Mouse (Mus musculus): ENCODE results near the gene Pebp1.

Gene Pebp1

DNA sequence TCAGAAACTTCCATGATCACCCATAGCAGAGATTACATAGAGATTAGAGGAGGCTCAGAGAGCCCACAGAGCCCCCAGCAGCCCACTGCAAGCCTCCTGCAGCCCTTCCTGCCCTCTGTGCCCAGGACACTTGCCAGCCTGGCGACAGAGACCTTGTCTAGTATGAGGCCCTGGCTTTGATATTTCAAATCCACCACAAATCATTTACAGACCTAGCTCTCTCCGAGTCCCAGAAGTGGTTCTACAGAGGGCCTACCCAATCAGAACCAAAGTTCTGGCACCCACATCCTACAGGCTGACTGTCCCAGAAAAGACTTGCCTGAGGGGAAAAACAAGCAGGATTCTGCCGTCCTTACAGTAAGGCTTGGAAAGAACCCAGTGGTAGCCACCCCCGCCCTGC, 2.2 kb downstream of the Pebp1 start:
- 55% methylated on average over 4 of the region's 4 CpGs for WGBS

DNA sequence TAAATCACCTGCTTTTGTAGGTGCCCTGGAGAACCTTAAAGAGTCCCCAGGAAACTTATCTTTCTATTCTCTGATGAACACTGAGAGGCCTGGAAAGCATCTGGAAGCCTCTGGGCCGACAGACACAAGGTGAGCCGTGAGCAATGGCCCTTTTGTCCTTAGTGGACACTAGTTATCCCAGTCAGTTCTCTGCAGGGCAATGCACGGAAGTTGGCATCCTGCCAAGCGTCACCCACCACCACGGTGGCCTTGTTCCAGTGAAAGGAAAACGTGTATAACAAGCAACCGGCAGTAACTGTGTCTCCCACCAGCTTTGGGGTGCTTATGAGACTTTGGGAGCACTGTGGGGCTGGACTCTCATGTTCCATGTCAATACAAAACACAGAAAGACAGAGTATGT, 2.7 kb downstream of the Pebp1 start:
- WGBS = 23% methylated on average over 7 of the region's 7 CpGs

- WGBS = 40% methylated on average over 9 of the region's 9 CpGs
Measured at GRCm38 (mm10) chr5:117284029-117284428, 3.4 kb downstream of the Pebp1 start.

- WGBS = 85% methylated on average over 8 of the region's 8 CpGs
Measured at GRCm38 (mm10) chr5:117282360-117282759, 5.1 kb downstream of the Pebp1 start.

DNA sequence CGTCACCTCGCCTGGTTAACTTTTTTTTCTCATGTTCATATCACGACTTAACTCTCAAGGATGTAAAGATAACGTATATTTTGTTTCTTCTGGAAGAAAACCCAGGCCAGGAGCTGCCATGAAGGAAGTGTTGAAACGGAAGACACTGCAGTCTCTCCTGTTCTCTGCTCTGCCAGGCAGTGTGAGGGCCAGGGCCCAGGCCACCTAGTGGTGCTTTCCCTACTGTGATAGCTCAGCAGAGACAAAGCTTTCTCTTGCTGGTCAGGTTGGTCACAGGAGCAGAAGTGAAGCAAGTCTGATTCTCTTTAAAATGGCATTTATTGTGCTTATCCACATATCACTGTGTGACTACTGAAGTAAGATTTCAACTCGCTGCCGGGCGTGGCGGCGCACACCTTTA, 5.9 kb downstream of the Pebp1 start:
- WGBS = 88% methylated on average over 10 of the region's 10 CpGs

- 81% methylated on average over 4 of the region's 4 CpGs for WGBS
Measured at GRCm38 (mm10) chr5:117279669-117280050, 7.8 kb downstream of the Pebp1 start.

- WGBS = 84% methylated on average over 15 of the region's 15 CpGs
Measured at GRCm38 (mm10) chr5:117278809-117279668, 8.4 kb downstream of the Pebp1 start.

- 92% methylated on average over 6 of the region's 6 CpGs for WGBS
Measured at GRCm38 (mm10) chr5:117277784-117278183, 9.6 kb downstream of the Pebp1 start.

GRCm38 (mm10) chr5:117274817-117275216, 12.6 kb downstream of the Pebp1 start:
- WGBS = 54% methylated on average over 5 of the region's 5 CpGs

- WGBS = 53% methylated on average over 14 of the region's 14 CpGs
Measured at GRCm38 (mm10) chr5:117271945-117272344, 15.5 kb downstream of the Pebp1 start.

GRCm38 (mm10) chr5:117269395-117269794, 18.0 kb downstream of the Pebp1 start:
- WGBS = 89% methylated on average over 12 of the region's 12 CpGs

DNA sequence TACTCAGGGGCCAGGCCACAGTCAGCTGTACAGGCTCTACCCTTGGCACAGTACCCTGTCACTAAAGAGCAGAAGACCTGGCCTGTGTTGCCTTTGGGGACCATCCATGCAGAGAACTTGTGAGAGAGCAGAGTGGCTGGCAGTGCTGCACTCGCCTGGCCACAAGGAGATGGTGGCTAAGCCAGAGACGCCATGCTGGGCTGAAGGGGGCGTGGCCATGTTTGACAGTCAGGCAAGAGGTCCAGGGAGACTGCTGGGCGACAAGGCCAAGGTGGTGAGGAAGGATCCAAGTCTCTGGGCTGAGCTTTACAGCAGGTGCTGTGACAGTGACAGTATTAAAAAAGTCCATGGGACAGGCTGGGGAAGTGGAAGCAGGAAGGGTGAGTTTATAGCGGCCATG, 18.7 kb downstream of the Pebp1 start:
- 54% methylated on average over 5 of the region's 5 CpGs for WGBS

- 79% methylated on average over 14 of the region's 14 CpGs for WGBS
Measured at GRCm38 (mm10) chr5:117267913-117268312, 19.5 kb downstream of the Pebp1 start.

GRCm38 (mm10) chr5:117264701-117265100, 22.7 kb downstream of the Pebp1 start:
- 70% methylated on average over 5 of the region's 5 CpGs for WGBS

DNA sequence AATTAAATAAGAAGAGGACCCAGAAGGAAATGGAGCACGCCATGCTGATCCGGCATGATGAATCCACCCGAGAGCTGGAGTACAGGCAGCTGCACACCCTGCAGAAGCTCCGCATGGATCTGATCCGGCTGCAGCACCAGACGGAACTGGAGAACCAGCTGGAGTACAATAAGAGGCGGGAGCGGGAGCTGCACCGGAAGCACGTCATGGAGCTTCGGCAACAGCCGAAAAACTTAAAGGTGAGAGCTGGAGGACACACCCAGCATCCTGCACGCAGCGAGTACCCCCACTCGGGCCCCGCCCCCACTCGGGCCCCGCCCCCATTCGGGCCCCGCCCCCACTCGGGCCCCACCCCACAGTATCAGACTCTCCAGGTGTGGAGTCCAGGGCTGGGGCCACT, 23.9 kb downstream of the Pebp1 start:
- 88% methylated on average over 21 of the region's 21 CpGs for WGBS

- WGBS = 85% methylated on average over 15 of the region's 15 CpGs
Measured at GRCm38 (mm10) chr5:117258276-117258675, 29.1 kb downstream of the Pebp1 start.

GRCm38 (mm10) chr5:117251763-117252162, 35.7 kb downstream of the Pebp1 start:
- 97% methylated on average over 3 of the region's 3 CpGs for WGBS

GRCm38 (mm10) chr5:117250796-117251195, 36.6 kb downstream of the Pebp1 start:
- WGBS = 54% methylated on average over 21 of the region's 24 CpGs

- 27% methylated on average over 10 of the region's 10 CpGs for WGBS
Measured at GRCm38 (mm10) chr5:117248351-117248750, 39.1 kb downstream of the Pebp1 start.

- WGBS = 82% methylated on average over 8 of the region's 8 CpGs
Measured at GRCm38 (mm10) chr5:117245170-117245569, 42.3 kb downstream of the Pebp1 start.

DNA sequence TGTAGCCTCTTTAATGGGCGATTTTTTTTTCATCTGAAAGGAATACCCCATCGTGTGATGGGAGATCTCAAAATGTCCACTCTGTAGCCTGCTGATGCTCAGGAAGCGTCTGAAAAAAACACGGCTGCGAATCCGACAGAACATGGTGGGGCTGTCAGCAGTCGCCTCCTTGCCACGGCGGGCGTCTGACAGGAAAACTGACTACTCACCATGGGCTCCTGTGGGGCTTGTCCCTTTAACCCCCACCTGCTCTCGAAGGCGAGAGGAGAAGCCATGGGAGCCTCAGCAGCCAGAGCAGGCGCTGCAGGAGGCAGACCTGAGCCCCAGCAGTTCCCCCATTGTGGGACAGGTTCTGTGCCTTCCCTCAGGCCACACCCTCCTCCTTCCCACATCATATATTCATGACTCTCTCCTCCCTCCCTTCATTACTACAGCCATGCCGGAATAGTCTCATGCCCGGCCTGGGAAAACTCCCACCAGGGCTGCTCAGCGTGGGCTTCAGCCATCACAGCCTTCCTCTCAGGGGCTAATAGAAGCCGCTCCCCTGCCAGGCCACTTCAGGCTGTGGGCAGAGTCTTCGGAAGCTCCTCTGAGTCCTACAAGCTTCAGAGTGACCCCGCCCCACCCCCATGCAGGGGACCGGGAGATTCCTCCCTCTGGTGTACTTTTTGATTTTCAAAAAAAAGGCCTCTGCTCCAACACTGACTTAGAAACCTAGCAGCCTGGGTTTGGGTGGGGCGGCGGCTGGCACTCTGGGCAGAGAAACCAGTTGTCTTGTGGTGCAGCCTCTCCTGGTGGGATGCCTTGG, 44.5 kb downstream of the Pebp1 start:
- WGBS = 22% methylated on average over 22 of the region's 22 CpGs

GRCm38 (mm10) chr5:117241935-117242531, 45.4 kb downstream of the Pebp1 start:
- WGBS = 27% methylated on average over 16 of the region's 16 CpGs
